Mouse (Mus musculus) midbrain, embryonic 16.5 days (tissue): ENCODE results near the gene Lypd6b. TPM values are rescaled to one million over a fixed set of nuclear protein-coding genes. Genes with fewer than 3 reads are reported as not detected.

Experiments used
- ATAC-seq: fragments of 200-750 bp; cut with Nextera tagmentation; 2 replicates; pipeline ENCODE4 v1.8.0; 2017; ENCODE audit warnings: moderate TSS enrichment
- H3K27ac ChIP-seq: fragments of 300-500 bp; sonication (generic); 2 replicates; pipeline ENCODE4 v1.5.1; 2014; ENCODE audit warnings: mild to moderate bottlenecking, low read length, mixed read lengths
- H3K27me3 ChIP-seq: fragments of 300-500 bp; sonication (generic); 2 replicates; pipeline ENCODE4 v1.6.1; 2014; ENCODE audit warnings: low read depth, low read length, mixed read lengths; ENCODE audit not compliant: control insufficient read depth, insufficient read depth
- H3K36me3 ChIP-seq: fragments of 300-500 bp; sonication (generic); 2 replicates; pipeline ENCODE4 v1.6.1; 2014; ENCODE audit warnings: mild to moderate bottlenecking, low read length, moderate library complexity, mixed read lengths; ENCODE audit not compliant: control insufficient read depth, insufficient read depth
- H3K4me1 ChIP-seq: fragments of 300-500 bp; sonication (generic); 2 replicates; pipeline ENCODE4 v1.6.1; 2014; ENCODE audit warnings: mild to moderate bottlenecking, low read length, mixed read lengths; ENCODE audit not compliant: control insufficient read depth, insufficient read depth
- H3K4me2 ChIP-seq: fragments of 300-500 bp; sonication (generic); 2 replicates; pipeline ENCODE4 v1.6.1; 2014; ENCODE audit warnings: mild to moderate bottlenecking, low read length, mixed read lengths
- H3K4me3 ChIP-seq: fragments of 300-500 bp; sonication (generic); 2 replicates; pipeline ENCODE4 v1.5.1; 2014; ENCODE audit warnings: low read depth, mild to moderate bottlenecking, low read length, moderate library complexity, mixed read lengths
- H3K9ac ChIP-seq: fragments of 300-500 bp; sonication (generic); 2 replicates; pipeline ENCODE4 v1.6.1; 2014; ENCODE audit warnings: low read depth, low read length, mixed read lengths
- H3K9me3 ChIP-seq: fragments of 300-500 bp; sonication (generic); replicated peaks from 2 replicates; pipeline ENCODE4 v1.6.1; 2014; ENCODE audit warnings: mild to moderate bottlenecking, low read length, mixed read lengths; ENCODE audit not compliant: control insufficient read depth, poor library complexity, severe bottlenecking
- WGBS: fragments of 180-500 bp; shearing (Covaris S2); extraction: QIAGEN DNeasy Blood & Tissue Kit; methylation state at CpG from one replicate; pipeline ENCODE4 v1.1.7; 2014; 5-methylcytosine and 5-hydroxymethylcytosine counted together
- polyA plus RNA-seq: library from polyadenylated mRNA; unstranded; fragments of >200 nt; fragmentation: Nextera tagmentation; extraction: Ambion mirVana; gene quantifications from 2 replicates; pipeline ENCODE4 v1.2.1, GENCODE M21; 2015

Lypd6b gene
- polyA plus RNA-seq, 1 experiment from 2014 or later, result 20.5 TPM

DNA sequence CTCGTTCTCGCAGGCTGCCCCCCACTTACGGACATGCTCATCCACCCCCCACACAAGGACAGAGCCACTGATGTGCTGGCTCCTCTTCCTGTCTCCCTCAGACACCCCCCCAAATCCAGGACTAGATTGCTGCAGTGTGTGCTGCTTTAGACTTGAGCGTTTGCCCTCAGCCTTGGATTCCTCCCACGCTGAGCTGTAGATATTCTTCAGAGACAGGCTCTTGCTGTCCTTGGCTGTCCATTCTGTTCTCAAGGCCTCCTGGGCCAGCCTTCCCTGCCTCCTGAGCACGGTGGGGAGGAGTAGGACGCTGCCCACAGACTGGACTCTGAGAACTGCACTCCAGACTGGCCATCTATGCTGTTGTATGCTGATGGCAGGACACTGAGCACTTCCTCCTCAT lies 40.5 kb upstream of the Lypd6b start:
- Histone ChIP-seq H3K9me3 (no peaks in the 10 kb centered on the region), H3K4me2 (no peak overlapping the region), H3K27ac (no peak overlapping the region), H3K4me3 (no peak overlapping the region), H3K4me1 (peaks cover 14% of the 10 kb centered on the region), H3K36me3 (peaks cover 14% of the 10 kb centered on the region; the same call in 1 of the 2 replicates), H3K9ac (no peak overlapping the region), H3K27me3 (no peaks in the 10 kb centered on the region)
- ATAC-seq, result no peak
- 90% methylated on average over 7 of the region's 7 CpGs for WGBS

DNA sequence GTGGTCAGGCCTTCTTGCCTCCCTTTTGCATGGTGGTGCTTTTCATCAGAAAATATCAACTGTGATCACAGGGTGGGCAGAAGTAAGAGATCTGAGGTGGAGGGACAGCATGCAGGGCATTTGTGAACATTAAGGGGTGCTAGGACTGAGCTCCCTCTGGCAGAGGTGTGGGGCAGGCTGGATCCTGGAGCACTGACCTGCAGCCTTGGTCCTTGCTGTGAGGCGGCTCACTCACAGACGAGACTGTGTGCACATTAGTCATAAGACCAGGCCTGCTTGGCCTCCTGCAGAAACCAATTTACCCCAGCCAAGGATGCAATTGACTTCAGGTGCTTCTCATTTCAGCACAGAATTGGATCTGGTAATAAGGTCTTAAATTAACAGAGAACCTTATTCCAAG lies 39.8 kb upstream of the Lypd6b start:
- H3K27ac ChIP-seq, result no peak overlapping the region
- ATAC-seq, result no peak
- H3K36me3 ChIP-seq, result peaks cover 19% of the 10 kb centered on the region
- H3K9ac ChIP-seq, result no peak overlapping the region
- H3K9me3 ChIP-seq, result no peaks in the 10 kb centered on the region
- H3K4me1 ChIP-seq, result peaks cover 11% of the 10 kb centered on the region
- H3K4me3 ChIP-seq, result no peak overlapping the region
- H3K4me2 ChIP-seq, result no peak overlapping the region
- 67% methylated on average over 2 of the region's 2 CpGs for WGBS
- no peaks in the 10 kb centered on the region for H3K27me3 ChIP-seq

DNA sequence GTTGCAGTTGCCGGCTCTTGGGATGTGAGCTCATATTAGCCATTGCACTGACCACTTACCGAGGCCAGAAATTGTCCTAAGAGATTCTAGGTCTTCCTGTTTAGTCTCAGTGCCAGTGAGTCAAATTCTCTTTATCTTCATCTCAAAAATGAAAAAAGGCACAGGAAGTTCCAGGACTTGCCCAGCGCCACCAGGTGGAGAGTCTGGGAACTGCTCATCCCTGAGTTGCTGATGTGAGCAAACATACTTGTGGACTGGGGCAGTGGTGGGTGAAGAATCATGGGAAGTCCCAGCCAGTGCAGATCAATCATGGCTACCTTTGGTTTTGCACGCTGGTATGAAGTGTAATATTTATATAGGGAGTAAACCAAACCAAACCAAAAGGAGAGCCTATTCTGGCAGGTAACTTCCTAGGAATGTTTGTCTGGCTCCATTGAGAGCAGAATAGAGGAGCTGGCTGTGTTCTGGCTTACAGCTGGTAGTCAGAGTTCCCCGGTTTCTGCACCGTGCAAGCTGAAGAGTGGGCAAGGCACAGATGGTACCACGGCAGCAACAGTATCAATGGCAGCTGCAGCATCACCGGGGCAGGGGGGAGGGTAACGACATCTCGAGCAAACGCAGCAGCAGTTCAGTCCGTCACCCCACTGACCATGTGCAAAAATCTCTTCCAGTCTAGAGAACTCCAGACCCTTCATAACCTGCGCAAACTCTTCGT lies 38.7 kb upstream of the Lypd6b start:
- Histone ChIP-seq H3K4me2 (no peak overlapping the region), H3K27me3 (no peaks in the 10 kb centered on the region), H3K9ac (no peak overlapping the region), H3K27ac (no peak overlapping the region), H3K4me1 (peaks cover 10% of the 10 kb centered on the region), H3K36me3 (peaks cover 23% of the 10 kb centered on the region), H3K4me3 (no peak overlapping the region), H3K9me3 (no peaks in the 10 kb centered on the region)
- no peak for ATAC-seq
- 80% methylated on average over 14 of the region's 14 CpGs for WGBS

DNA sequence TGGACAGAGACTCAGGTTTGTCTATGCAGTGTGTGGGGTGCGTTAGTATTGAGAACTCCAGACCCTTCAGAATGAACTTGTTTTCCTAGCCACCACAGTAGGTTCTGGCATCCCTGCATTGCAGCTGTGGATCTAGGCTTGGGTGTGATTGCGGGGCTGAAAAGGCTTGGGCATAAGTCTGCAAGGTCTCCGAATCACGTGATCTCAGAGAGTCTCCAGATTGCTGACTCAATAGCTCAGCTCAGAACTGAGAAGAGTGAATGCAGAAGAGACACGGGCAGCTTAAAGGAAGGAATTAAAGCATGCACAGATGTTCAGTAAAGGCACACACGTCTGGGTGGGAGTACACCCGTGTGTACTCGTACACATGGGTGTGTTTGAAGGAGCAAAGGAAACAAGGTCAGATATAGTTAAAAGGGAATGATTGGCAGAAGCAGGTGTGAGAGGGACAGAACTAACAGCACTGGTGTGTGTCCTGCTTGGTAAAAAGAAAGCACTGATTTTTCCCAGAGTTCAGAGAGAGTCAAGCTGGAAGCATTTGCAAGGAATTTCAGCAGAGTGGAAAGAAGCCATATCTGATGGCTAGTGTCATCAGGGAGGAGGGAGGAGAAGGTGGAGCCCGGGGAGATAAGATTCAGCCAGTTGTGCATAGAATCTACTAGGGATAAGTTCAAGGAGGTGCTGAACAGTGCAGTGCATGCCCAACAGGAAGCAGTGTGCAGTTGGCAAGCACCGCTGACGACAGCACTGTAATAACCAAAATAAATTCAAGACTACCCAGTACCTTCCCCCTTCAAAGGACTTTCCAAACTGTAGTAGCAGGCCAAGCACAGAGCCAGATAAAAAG lies 37.5 kb upstream of the Lypd6b start:
- ATAC-seq, result no peak
- H3K9ac ChIP-seq, result no peak overlapping the region
- 91% methylated on average over 11 of the region's 11 CpGs for WGBS
- H3K27ac ChIP-seq, result no peak overlapping the region
- no peak overlapping the region for H3K4me3 ChIP-seq
- H3K9me3 ChIP-seq, result no peaks in the 10 kb centered on the region
- H3K4me1 ChIP-seq, result peaks cover 7% of the 10 kb centered on the region
- no peak overlapping the region for H3K4me2 ChIP-seq
- H3K36me3 ChIP-seq, result peaks cover 19% of the 10 kb centered on the region
- H3K27me3 ChIP-seq, result no peaks in the 10 kb centered on the region

DNA sequence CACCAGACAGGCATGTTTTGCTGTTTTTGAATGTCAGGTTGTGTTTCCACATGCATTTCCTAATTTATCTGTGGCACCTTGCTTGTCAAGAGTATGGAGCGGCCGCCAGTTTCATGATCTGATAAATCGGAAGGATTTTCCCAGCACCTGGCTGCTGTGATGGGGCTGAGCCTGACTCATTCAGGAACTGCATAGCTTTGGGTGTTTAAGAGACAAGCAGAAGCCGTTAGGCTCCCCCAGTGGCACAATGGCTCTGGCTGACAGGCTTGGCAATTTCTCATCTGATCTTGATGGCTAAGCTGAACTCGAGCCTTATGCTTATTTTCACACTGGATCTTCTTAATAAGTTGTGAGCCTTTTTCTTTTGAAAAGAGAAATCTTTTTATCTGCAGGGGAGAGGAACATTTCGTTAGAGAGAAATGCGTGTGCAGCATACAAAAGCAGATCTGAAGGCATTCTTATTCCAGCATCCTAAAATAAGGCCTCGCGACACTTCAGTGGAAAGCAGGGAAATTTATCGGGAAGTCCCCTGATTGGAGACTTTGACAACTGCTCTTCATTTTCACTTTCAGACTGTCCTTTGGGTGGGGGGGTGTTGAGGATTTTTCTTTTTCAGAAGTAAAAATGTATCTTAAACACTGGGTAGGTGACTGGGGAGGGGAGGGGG lies 35.8 kb upstream of the Lypd6b start:
- Histone ChIP-seq H3K4me3 (no peak overlapping the region), H3K27me3 (no peaks in the 10 kb centered on the region), H3K4me2 (no peak overlapping the region), H3K9ac (no peak overlapping the region), H3K4me1 (peaks cover 7% of the 10 kb centered on the region), H3K27ac (peak overlapping the region; percentile 36), H3K9me3 (no peaks in the 10 kb centered on the region), H3K36me3 (peaks cover 12% of the 10 kb centered on the region)
- 57% methylated on average over 10 of the region's 10 CpGs for WGBS
- ATAC-seq, result no peak

DNA sequence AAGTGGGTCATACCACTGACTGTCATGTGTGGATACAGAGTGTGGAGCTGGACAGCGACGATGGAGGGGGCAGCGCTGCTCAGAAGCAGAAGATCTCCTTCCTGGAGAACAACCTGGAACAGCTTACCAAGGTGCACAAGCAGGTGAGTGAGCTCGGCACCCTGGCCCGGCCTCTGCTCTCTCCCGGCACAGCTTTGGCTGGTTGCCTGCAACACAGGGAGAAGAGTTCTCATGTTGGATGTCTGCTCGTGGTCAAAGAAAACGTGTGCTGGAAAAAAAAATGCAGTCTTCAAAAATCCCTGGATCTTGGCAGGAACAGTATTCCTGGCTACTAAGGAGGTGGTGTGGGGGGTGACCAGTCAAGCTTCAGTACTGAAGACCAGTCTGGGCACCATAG lies 35.3 kb upstream of the Lypd6b start:
- Histone ChIP-seq H3K27ac (peak overlapping the region; percentile 36), H3K4me3 (no peak overlapping the region), H3K27me3 (no peaks in the 10 kb centered on the region), H3K9ac (no peak overlapping the region), H3K4me2 (no peak overlapping the region), H3K4me1 (peaks cover 7% of the 10 kb centered on the region), H3K9me3 (no peaks in the 10 kb centered on the region), H3K36me3 (peaks cover 12% of the 10 kb centered on the region)
- 87% methylated on average over 8 of the region's 8 CpGs for WGBS
- no peak for ATAC-seq

DNA sequence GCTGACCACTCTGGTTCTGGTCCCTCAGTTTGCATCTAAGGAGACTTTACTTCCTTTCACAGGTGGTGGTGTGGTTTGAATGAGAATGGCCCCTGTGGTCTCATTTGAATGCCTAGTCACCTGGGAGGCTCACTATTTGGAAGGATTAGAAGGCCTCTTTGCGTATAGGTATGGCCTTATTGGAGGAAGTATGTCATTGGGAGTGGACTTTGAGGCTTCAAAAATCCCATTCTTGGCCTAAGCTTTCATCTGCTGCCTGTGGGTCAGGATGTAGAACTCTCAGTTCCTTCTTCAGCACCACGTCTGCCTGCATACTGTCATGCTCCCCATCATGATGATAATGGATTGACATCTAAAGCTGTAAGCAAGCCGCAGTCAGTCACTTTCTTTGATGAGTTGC lies 34.4 kb upstream of the Lypd6b start:
- peaks cover 7% of the 10 kb centered on the region for H3K4me1 ChIP-seq
- no peak overlapping the region for H3K9ac ChIP-seq
- peaks cover 12% of the 10 kb centered on the region for H3K36me3 ChIP-seq
- WGBS, result 86% methylated on average over 3 of the region's 3 CpGs
- no peaks in the 10 kb centered on the region for H3K9me3 ChIP-seq
- no peak overlapping the region for H3K4me3 ChIP-seq
- no peak overlapping the region for H3K4me2 ChIP-seq
- H3K27me3 ChIP-seq, result no peaks in the 10 kb centered on the region
- ATAC-seq, result no peak
- 0 out of 2 replicates have a peak overlapping the region, but pooled peaks have one; percentile 44 for H3K27ac ChIP-seq

DNA sequence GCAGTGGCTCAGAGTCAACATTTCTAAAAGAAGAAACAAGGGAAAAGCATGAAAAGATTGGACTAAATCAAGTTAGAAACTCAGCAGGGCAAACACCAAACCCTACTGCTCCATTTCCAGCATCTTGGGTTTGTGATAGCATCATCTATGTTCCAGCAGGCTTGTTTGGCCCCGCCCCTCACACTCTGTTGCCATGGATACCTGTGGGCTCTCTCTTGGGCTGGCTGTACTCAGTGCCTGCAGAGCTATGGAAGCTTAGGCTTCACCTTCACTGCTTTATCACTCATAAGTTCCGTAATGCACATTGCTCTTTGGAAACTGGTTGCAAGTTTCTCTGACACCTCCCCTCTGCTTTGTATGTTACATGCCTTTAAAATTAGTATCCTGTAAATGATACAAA lies 32.4 kb upstream of the Lypd6b start:
- WGBS, result 46% methylated on average over 2 of the region's 2 CpGs
- Histone ChIP-seq H3K9ac (no peak overlapping the region), H3K36me3 (peaks cover 17% of the 10 kb centered on the region)

DNA sequence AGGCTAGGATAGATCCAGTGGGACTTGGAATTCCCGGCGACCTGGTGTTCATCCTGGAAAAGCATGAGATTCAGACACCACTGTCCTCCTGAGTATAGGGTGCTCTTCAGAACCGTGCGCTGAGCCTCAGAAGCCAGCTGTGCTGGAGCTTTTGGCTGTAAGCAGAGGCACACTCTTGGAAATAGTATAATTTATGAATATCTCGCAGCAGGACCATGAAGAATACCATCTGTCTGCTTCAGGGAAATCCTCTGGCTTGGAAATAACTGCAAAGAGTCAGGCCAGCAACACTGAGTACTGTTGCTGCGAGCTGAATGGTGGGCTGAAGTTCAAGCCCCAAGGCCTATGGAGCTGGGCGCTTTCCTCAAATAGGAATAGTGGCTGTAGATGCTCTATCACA lies 29.9 kb upstream of the Lypd6b start:
- no peak for ATAC-seq
- Histone ChIP-seq H3K4me3 (no peak overlapping the region), H3K4me2 (no peak overlapping the region), H3K27me3 (no peaks in the 10 kb centered on the region), H3K9ac (no peak overlapping the region), H3K27ac (no peak overlapping the region), H3K36me3 (peaks cover 16% of the 10 kb centered on the region), H3K9me3 (no peaks in the 10 kb centered on the region), H3K4me1 (peaks cover 3% of the 10 kb centered on the region; the same call in 1 of the 2 replicates)
- 93% methylated on average over 7 of the region's 7 CpGs for WGBS

More for the DNA sequence above, 32.4 kb upstream of the Lypd6b start:
- ATAC-seq, result peak; percentile 75
- Histone ChIP-seq H3K4me2 (no peak overlapping the region), H3K9me3 (no peaks in the 10 kb centered on the region), H3K4me3 (no peak overlapping the region), H3K4me1 (peaks cover 7% of the 10 kb centered on the region), H3K27me3 (no peaks in the 10 kb centered on the region), H3K27ac (no peak overlapping the region)
